Mouse (Mus musculus) urinary bladder, postnatal 36 days (tissue): ENCODE measurements around the gene Sestd1.

Experiments used
- DNase-seq, 2 experiments: peaks; one replicate each; pipeline ENCODE4 v3.0.0; 2022; ENCODE audit warnings: low spot score in 2 of 2, mixed read lengths in 1 of 2

The Sestd1 gene

DNA sequence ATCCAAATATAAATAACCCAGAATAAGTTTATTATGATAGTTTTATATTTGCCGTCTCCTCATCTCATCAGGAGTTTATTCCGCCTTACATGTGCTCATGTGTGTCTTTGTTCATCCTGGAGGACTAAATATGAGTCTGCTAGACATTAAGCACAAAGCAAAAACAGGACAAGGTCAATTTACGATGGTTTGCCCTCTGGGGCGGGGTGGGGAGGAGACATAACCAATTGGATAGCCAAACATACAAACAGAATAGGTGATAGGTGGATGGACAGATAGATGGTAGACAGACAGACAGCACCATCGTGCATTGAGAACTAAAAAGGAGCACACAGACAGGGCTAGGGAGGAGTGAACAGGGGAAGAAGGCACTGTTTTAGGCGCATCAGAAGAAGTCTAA lies 106.6 kb downstream of the Sestd1 start:
- no peak for DNase-seq

DNA sequence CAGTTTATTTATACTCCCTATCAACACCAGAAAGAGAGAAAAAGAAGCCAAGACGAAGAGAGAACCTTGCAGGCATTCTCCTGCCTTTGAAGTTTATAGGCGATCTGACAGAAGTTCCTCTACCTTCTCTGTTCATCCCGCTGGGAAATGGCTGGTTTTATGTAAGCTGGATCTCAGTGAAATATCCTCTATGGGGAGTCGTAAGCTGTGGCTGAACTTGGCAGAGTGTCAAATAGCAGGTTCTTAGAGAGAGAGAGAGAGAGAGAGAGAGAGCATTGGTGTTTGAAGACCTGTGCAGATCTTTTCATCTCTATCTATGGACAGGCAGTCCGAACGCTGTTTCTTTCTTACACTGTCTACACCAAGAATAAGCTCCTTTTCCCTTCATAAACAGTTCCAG lies 107.0 kb downstream of the Sestd1 start:
- no peak for DNase-seq

DNA sequence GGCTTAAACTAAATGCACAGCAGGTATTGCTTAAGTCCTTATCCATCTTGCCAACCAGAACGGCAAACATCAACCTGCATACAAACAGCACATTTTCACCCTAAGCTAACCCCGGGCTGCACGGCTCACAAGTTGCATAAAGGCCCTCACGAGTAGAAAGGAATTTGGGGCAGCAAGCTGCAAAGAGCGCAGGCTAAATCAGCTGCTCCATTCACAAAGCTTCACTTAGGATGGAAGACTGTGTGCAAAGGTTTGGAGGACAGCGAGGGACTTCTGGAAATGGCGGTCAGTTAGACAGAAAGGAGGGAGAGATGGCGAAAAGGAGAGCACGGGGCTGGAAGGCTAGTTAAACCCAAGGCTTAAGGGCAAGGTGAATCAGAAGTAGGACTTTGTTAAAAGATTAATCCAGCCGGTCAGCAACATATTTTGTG lies 108.1 kb downstream of the Sestd1 start:
- DNase-seq: peak in 1 of 2 experiments; percentile 4

DNA sequence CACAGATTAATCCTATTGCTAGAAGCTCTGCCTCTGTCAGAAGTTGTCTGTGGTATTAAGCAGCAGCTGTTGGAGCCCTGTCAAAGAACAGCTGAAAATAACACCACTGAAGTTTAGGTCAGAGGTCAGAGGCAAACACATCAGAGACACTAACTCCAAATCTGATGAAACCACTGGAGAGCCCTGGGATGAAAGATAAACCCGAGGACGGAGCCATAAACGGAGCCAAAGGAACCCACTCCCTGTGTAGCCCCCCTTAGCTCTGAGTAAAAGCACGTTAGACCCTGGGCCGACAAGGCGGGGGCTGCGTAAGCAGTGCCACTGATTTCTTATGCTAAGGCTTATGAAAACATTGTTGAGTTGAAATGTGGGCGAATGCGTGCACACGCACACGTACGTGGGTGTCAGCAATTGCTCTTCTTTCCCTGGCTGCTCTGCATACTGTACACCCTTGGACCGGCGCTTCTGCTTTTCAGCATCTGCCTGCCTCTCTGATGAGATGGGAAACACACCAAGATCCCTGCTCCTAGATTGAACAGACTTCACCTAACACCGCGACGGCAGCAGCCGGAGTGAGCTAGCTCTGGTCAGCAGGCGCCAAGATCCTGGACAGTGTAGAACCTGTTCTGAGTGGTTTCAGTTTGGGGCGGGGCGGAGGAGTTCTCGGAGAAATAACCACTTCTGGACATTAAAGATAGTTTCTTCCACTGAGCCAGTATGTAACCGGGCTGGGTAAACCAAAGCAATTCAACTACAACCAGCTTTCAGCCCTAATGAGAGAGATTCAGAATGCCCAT lies 108.8 kb downstream of the Sestd1 start:
- DNase-seq: peak; percentile 32 to 40

DNA sequence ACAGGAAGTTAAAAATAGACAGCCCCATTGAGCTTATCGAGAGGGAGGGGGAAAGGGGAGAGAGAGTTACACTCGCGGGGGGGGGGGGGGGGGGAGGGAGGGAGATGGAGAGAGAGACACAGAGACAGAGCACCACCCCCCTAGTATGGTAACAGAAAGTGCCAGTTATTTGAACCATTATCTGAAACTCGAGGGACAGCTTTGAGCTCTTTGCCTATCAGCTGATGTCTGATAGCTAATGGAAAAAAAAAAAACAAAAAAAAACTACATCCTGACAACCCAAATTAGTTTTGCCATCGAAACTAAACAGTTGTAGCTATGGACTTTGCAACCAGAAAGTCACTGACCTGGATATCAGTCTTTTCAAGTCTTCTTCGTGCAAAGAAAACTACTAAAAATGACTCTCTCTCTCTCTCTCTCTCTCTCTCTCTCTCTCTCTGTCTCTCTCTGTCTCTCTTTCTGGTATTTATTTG lies 109.7 kb downstream of the Sestd1 start, which contains the start of gene Ccdc141:
Gene Ccdc141 (minus strand): TSS at position 4 of the 473 bp plus-strand sequence.
- no peak for DNase-seq

DNA sequence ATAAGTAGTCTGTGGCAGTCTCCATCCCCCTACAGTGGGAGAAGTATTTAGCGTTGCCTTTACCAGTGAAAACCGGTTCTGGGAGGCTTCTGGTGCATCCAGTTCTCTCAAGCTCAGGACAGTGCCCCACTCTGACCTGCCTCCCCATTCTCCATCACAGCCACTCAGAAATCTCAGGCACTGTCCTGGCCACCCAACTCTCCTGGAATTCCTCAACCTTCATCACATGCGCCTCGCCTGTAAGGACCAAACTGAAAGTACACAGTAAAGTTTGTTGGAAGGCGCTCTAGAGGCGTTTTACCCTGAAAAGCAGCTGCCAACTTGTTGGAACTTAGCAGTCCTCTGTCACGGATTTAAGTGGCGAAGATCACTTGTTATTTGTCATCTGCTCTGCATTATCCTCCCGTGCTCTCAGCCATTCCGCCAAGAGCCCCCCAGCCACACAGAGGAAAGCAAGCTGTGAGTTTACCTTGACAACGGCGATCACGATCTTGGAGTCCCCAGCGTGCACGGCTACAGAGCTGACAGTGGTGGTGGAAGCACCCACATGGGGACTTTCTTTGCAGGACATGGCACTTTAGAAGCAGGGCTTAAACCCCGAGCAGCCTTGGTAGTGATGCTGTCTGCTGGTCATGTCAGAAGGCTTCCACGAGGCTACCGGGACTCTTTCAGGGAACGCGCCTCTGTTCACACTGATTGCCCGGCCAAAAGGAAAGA lies 110.3 kb downstream of the Sestd1 start:
- peak; percentile 23 to 27 for DNase-seq

GRCm38 (mm10) chr2:77169218-77169617 lies 111.2 kb downstream of the Sestd1 start:
- DNase-seq: no peak

DNA sequence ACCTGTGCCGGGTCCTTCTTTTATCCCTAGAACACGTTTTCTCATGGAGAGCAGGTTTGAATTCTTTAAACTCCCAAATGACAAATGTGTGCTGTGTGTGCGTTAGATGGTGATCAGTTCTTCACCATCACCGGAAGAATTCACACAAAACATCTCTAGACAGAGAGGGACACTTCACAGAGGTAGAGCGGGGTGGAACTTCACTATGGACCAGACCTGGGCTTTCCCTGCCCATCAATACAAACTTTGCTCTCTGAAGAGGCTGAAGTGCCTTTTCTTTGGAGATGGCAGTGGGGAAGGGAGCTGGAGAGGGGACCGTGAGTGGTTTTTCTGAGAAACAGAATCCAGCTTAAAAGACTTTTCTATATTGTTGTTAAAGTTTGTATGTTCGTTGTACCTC lies 111.6 kb downstream of the Sestd1 start:
- no peak for DNase-seq

DNA sequence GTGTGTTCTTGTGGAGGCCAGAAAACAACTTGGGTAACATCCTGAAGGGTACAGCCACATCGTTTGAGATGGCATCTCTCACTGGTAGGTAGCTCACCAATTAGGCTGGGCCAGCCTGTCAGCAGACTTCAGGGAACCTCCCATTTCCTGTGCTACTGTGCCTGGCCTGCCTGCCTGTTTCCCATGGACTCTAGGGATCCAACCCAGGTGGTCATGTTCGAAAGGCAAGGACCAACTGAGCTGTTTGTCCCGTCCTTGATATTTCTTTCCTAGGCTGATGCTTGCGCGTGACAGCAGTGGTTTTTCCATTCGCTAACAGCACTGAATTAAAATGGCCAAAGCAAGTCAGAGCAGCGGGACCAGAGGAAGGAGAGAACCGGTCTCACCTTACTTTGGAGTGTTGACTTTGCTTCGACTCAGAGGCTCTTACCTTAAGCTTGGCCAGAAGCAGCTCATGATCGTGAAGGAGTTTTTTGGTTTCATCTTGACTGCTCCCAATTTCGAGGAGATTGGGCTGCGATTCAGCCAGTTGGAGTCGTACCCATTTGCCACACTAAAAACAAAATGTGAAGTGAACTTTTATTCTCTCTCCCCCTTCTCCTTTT lies 112.2 kb downstream of the Sestd1 start:
- no peak for DNase-seq

DNA sequence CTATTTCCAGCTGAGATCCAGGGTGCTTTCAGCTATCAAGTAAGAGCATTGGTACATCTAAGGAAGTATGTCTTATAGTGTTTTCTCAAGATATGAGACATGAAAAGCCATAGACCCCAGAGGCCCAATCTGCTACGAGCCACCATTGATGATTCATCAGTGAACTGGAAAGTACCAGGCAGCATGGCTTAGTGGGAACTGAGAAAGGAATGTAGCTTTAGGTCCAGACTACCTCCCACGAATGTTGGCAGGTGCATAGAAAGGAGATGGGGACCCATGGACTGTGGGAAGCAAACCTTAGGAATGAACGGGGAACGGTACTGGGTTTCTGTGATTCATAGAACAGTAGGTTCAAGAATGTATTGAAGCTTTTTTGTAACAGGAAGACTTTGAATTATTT lies 114.0 kb downstream of the Sestd1 start:
- no peak for DNase-seq

DNA sequence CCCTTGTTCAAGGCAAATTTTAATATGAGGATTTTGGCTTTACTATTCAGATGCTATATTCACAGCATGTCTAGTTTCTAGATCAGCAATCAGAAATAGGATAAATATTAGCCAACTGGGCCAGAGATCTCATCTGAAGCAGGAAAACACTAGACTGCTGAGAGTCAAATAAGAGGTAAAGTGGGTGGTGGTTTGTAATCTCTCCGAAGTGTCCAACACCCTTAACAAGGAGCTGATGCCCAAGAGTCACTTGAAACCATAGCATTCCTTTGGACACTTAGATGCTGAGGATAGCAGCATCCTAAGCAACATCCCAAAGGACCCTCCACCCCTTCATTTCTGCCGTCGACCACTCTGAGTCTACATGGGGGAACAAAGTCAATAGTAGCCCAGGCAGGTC lies 115.7 kb downstream of the Sestd1 start:
- DNase-seq: no peak

- no peak for DNase-seq
Measured at GRCm38 (mm10) chr2:77163381-77163780, 117.0 kb downstream of the Sestd1 start.

DNA sequence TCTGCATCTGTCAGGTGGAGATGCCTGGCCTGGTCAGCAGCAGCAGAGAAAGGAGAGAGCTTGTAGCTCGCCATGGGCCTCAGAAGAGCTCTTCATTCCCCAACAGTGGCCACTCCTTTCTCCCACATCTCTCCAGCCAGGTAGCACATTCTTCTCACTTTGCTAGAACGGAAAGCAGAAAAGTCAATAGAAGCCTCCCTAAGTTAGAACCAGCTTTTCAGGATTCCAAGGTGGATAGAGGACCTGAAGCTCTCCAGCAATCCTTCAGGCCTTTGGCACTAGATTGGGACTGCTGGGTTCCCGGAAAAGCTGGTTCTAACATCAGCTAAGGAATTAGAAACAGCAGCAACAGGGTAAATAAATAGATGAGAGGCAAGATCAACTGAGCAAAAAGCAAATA lies 118.3 kb downstream of the Sestd1 start:
- DNase-seq: no peak

GRCm38 (mm10) chr2:77157546-77157945 lies 122.8 kb downstream of the Sestd1 start:
- no peak for DNase-seq

DNA sequence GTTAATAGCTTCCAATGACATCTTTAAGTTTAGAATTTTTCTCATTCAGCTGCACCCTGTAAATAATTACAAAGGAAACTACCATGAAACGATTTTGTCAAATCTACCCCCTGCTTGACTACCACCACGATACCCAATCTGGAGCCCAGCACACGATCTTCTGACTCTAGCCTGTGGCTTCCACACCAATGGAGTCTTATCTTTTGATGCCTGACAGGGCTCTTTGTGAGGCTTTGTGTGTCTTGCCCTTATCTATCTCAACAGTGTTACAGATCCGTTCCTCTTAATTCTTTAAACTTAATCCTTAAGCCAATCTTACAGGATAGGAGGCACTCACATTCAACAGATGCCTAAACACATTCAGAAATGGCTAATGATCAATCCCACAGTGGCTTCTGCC lies 126.3 kb downstream of the Sestd1 start:
- no peak for DNase-seq

GRCm38 (mm10) chr2:77151255-77151654 lies 129.1 kb downstream of the Sestd1 start:
- no peak for DNase-seq

- DNase-seq: no peak
Measured at GRCm38 (mm10) chr2:77149576-77149975, 130.8 kb downstream of the Sestd1 start.

- no peak for DNase-seq
Measured at GRCm38 (mm10) chr2:77148215-77148614, 132.2 kb downstream of the Sestd1 start.

DNA sequence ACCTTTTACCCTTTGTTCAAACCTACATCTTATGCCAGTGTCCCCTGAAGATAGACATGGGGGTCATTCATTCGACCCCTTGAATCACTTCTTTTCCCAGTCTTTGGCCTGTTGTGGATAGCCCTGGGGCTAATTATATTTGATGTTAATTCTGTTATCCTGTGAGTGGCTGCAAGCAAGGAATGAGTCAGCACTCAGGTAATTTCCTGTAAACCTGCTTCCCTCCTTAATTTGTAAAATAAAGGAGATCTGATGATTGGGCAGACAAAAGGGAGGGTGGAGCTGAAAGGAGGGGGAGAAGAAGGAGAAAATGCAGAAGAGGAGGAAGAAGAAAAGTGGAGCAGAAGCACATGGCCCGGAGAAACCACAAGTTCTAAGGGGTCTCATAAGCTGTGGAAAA lies 133.4 kb downstream of the Sestd1 start:
- no peak for DNase-seq

- no peak for DNase-seq
Measured at GRCm38 (mm10) chr2:77146291-77146690, 134.1 kb downstream of the Sestd1 start.

DNA sequence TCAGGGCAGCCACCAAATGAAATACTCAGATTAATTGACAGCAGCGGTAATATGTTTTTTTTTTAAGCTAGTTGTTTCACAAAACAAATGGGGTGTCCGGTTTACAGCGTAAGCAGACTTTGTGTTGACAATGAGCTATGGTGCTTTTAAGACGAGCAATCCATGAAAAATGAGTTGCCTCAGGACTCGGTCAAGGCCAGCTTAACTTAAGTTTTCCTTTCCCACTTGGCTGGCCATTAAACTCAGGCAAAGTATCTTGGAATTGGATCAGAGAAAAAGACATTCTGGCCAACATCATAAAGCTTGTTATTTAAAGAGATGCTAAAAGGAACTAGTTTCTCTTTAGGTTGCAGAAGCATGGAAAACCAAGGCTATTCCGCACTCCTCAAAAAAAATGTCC lies 136.9 kb downstream of the Sestd1 start:
- no peak for DNase-seq

GRCm38 (mm10) chr2:77138879-77139278 lies 141.5 kb downstream of the Sestd1 start:
- DNase-seq: no peak

DNA sequence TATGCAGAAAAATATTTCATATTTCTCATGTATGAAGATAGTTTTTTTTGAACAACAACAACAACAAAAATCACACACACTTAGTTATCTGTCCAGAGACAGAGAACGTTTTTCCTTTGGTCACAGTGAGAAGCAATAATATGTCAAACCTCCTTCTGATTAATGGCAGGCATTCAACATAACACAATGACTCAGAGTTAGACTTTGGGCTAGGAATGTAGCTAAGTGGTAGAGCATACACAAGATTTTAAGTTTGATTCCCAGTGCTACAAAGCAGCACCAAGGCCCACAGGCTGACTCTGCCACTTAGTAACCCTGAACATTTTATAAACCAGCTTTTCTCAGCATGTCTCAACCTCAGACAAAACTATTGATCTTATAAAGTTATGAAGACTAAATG lies 145.5 kb downstream of the Sestd1 start:
- DNase-seq: no peak
